Mouse (Mus musculus) retina, postnatal 7 days (tissue): ENCODE measurements around the gene Zc3h18.

Experiments used
- DNase-seq: peaks from one replicate; pipeline ENCODE4 v3.0.0-alpha.2; 2012; ENCODE audit warnings: low read depth, low spot score

Gene Zc3h18

DNA sequence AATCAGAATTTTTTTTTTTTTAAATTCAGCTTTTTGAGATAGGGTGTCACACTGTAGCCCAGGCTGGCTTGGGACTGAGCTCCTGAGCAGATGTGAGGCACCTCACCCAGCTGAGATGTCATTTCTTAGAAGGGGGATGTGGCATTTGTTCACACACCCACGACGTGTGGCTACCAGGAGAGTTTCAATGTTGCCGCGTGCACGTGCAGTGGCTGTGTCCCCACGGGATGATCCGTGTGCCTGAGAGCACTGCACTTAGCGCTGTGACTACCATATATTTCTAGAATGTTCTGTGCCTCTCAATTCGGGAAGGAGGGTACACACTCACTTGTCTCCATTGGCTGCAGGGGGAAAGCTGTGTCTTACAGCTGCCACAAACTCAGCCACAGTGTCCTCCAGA, 59.7 kb downstream of the Zc3h18 start:
- no peak for DNase-seq

GRCm38 (mm10) chr8:122436586-122437125, 60.2 kb downstream of the Zc3h18 start:
- no peak for DNase-seq

DNA sequence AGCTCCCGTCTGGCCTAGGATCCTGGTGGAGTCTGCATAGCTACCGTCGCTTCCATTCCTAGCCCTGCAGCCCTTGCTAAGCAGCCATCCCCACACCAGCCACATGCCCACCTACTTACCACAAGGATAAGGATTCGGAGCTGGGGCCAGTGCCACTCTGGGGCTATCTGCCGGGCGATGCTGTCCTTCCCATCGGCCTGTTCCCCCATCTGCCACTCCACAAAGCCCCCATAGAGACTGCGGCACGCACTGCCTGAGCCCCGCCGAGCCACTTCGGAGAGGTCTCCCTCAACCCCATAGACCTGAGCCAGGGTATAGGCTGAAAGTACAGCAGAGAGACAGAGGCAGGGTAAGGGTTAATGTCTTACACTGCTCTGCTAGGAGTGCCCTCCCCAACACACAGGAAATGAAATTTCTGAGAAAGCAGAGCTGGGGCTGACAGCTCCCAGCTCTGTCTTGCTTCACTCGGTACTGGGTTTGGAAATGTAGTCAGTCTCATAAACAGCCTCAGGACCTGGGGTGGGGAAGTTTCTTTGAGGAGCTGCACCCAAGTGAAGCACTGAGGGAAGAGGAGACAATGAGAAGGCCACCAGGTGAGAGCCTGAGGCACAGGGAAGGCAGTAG, 61.4 kb downstream of the Zc3h18 start:
- DNase-seq, result no peak

DNA sequence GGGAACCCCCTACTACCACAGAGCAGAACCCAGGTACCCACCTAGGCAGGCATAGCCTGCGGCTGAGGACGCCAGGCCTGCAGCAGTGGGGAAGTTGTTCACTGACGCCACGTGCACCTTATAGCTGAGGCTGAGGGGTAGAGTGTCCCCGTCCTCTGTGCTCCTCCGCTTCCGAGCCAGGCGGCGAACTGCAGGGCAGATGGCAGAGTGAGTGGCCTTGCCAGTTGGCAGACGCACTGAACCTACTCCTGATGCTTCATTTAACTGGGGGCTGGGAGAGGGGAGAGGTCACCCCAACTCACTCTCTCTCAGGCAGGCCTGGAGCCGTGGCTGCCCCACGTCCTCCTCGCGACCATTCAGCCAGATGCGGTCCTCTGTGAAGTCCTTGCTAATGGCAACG, 62.9 kb downstream of the Zc3h18 start:
- no peak for DNase-seq

GRCm38 (mm10) chr8:122441326-122441725, 64.9 kb downstream of the Zc3h18 start:
- DNase-seq, result no peak

DNA sequence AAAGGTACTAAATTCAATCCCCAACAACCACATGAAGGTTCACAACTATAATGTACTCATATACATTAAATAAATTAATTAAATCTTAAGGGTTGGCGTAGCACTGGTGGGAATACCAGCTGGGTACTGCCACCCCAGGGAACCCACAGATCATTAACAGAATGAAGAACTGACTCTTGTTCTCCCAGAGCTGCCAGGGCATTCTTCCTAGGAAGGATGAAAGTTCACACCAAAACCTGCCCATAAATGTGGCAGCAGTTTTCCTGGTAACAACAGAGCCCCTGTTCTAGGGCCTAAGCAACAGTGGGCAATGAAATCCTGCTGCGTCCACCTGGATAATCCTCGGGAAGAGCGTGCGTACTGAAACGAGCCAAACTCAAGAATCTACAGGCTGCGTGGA, 65.9 kb downstream of the Zc3h18 start:
- DNase-seq, result no peak

DNA sequence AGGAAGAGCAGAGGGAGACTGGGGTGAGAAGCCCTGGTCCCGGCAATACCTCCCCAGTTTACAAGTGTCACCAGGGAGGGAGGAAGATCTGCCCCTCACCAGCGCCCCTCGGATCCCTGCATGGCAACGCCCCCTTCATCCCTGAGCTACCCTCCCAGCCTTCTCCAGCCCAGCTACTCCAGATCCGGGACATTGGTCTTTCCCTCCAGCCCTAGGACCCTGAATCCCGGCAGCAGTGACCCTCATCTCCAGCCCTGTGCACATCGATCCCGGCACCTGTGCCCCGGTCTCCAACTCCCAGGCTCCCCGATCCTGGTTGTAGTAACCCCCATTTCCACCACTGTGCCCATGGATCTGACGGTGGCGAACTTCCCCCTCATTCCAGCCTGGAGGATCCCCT, 66.4 kb downstream of the Zc3h18 start:
- DNase-seq, result no peak

DNA sequence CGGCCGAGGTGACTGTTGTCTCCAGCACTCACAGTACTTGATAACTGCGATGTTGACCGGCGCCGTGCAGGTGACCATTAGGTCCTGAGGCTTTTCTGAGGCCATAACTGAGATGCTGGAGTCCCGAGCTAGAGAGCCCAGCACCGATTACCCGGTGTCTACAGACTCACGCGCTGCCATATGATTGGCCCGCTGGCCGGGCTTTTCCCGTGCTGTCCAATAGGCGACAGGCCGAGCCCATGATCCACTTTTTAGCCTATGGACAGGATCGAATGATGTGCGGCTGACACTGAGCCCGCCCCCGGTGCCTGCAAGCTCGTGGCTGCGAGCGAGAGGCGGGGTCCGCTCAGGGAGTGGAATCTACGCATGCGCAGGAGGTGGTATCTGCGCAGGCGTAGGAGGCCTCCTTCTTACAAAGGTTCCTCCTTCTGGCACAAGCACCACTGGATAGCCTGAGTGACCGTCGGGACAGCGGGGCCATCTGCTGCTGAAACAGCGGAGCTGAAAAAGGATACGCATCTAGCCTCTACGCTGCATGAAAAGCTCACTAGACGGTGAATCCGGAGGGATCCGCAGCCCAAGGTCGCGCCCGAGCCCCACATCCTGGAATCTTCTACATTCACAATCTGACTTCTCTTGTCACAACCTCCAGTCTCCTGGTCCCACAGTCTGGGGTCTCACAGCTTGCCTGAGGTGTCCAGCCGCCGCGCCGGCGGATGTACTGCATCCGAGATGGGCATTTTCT, 67.0 kb downstream of the Zc3h18 start, which contains the start of gene Mvd:
TSS of gene Mvd (minus strand) at position 161 of the 745 bp plus-strand sequence.
- DNase-seq, result peak; percentile 99

DNA sequence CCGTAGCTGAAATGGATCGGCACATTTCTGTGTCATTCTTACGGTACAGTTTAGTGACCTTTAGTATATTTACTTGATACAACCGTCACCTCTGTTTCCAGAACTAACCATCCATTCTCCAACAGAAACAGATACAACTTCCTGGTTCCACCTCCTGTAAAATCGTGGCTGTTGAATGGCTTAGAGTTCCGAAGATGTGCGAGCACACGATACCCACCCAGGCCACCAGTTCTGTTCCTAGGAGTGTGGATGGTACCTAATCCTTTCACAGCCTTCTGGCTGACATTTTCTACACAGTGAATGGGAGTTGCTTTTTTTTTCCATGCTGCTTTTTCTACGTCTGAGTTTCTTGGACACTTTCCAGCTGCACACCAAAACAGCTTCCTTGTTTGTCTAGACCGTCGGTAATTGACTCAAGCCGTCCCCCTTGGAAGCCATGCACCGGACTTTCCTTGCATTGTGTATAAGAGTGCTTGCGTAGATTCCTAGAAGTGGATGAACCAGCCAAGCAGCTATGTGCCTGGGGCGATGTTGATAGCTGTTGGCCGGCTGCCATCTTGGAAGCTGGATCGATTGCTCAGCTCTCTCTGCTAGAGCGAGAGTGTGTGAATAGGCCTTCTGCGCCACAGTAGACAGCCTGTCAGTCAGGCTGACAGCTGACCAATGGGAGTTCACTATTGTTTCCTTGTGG, 67.8 kb downstream of the Zc3h18 start:
- DNase-seq, result peak; percentile 75

DNA sequence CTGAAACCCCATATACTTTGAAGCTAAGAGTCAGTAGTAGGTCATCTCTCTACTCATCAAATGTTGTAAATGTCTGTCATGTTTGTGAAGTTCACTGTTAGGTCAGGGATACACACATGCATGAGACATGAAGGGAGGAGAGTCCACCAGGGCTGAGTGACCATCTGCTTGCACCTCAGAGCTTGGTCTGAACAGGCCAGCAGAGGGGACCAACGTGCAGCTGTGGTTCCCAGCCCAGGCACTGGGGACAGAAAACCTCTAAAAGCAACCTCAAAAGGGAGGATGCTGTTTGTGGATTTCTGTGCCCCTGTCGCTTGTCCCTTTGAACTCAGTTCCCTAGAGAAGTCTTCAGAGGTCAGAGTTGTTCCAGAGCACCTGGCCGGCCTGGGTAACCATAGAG, 68.8 kb downstream of the Zc3h18 start:
- DNase-seq, result no peak

DNA sequence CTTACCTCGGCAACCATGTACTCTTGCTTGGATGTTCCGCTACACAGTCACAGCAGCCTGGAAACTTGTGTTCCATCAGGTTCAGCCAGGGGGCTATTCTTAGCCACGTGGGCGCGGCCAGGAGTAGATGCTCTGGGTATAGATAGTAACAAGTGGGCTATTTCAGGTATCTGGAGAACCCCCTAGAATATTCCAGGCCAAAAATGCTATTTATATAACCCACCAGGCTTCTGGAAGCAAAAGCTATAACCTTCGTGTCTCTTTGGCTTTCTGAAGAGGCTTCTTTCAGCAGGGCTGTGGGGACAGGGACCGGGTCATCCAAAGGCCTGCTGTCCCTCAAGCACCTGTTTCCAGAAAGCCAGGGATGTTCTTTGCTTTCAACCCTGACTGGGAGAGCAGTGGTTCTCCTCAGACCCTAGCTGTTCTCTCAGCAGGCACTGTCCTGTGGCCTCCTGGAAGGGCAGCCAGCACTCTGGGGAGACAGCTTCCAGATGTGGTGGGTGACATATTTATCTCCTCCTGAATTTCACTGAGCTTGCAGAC, 74.8 kb downstream of the Zc3h18 start:
- no peak for DNase-seq

GRCm38 (mm10) chr8:122452154-122452553, 75.7 kb downstream of the Zc3h18 start:
- DNase-seq, result no peak

- no peak for DNase-seq
Observed at GRCm38 (mm10) chr8:122454409-122454808, 78.0 kb downstream of the Zc3h18 start.

GRCm38 (mm10) chr8:122457171-122457570, 80.8 kb downstream of the Zc3h18 start:
- no peak for DNase-seq

DNA sequence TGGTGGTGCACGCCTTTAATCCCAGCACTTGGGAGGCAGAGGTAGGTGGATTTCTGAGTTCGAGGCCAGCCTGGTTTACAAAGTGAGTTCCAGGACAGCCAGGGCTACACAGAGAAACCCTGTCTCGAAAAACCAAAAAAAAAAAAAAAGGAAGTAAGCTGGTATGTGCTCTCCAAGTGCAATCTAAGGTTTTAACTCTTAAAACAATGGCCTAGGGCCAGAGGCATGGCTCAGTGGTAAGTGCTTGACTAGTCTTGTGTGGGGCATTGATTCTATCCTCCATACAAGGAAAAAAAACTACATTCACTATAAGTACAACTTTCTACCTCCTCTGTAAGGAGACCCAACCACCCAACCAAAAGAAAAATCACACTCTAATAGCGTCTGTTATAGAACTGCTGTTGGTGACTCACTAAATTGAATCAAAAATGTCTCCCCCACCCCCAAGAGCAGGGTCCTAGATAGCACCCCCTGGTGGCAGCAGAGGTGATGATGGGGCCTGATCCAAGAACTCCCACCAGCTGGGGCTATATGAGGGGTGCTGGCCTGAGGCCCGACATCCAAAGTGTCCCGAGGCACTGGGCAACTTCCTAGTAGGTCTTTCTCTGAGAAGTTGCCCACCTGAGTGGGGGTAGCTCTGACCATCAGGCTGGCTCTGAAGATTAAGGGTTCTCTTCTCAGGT, 83.0 kb downstream of the Zc3h18 start:
- no peak for DNase-seq

DNA sequence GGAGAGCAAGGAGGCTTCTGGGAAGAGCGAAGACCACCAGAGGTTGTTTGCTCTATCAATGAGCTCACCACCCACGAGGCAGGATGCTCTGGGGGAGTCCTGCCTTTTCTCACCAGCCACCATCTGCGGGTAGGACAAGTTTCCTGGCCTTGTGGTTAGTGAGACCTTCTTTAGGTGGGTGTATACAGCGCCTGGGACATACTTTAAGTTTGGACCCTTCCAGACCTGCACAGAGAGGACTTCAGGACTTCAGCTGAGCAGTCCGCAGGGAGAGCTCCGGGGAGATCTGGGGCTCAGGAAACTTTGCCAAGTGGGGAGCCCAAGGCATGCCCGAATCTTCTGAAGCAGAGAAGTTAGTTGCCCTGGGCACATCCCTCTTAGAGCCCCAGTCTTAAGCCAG, 83.6 kb downstream of the Zc3h18 start:
- no peak for DNase-seq

- DNase-seq, result peak; percentile 57
Observed at GRCm38 (mm10) chr8:122460524-122461472, 84.4 kb downstream of the Zc3h18 start, which contains the start of gene Snai3. Snai3 (minus strand) TSS chr8:122460733.

GRCm38 (mm10) chr8:122461473-122462148, 85.2 kb downstream of the Zc3h18 start:
- no peak for DNase-seq

DNA sequence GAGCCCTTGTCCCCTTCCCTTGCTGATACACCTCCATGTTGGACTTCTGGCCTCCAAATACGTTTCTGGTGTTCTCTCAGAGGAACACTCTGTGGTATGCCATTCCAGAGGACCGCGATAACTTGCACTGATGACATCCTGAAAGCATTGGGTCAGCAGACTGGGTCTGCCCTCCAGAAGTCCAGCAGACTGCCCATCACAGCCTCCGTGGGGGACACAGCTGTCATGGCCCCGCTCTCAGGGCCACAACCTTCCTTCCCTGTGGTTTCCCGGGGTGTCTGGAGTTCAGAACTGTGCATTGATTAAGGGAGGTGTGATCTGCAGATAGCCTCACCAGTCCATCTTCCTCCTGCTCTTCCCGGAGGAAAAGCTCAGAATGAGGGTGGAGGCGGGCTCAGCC, 86.1 kb downstream of the Zc3h18 start:
- no peak for DNase-seq
